ENCODE assay signal across 8 mouse cellular contexts in the genomic region with DNA sequence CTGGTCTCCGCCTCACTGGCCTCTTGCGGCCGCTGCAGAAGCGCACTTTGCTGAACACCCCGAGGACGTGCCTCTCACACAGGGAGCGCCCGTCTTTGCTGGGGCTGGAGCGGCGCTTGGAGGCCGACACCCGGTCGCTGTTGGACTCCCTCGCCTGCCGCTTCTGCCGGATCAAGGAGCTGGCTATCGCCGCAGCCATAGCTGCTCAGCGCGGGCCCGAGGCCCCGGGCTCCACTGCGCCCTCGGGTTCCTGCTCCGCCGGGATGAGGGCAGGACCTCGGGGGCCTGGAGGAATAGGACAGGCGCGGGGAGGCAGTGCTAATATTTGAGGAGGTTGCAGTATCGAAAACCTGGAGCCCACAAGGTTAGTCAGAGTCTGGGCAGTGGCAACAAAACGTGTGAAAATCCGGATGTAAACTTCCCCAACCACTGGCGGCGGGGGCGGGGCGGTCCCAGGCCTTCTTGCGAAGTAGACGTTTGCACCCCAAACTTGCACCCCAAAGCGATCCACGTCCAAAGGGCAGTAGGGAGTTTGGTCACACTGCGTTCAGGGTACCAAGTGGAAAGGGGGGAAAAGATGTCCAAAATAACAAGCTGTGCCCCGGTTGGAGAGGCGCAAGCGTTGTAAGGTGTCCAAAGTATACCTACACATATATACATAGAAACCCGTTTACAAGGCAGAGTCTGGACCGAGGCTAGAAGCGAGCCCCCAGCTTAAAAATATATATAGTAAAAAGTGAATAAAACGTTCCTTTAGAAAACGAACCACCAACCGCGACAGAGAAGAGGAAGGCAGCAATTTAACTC.
DNase-seq lines count a peak whose midpoint lies in the region; ATAC-seq and TF ChIP-seq lines count a peak whose summit lies in the region.

No protein-coding gene starts in this region.

- H3K9ac ChIP-seq in lung, embryonic 15.5 days = peak overlapping the region; percentile 17; the same call in 1 of the 2 replicates
- peak overlapping the region; percentile 82 for H3K9ac ChIP-seq in forebrain, embryonic 16.5 days (replicated peaks; ENCODE audit: low read depth, low read length)
- H3K9ac ChIP-seq in kidney, postnatal 0 days (ENCODE audit: low read depth, low read length) = peak overlapping the region; percentile 62; the same call in 1 of the 2 replicates
- H3K9ac ChIP-seq in stomach, embryonic 15.5 days = no peak overlapping the region

- no peak for DNase-seq in lung, adult 2 months
- peak; percentile 48 for DNase-seq in cerebellum, adult 8-10 months
- DNase-seq in kidney, postnatal 0 days (ENCODE audit: low spot score) = peak; percentile 54
- DNase-seq in midbrain, embryonic 10.5 days (ENCODE audit: low spot score) = peak; percentile 65
- DNase-seq in thymus, postnatal 14 days = no peak

- peaks cover 63% of the 10 kb centered on the region for H3K27me3 ChIP-seq in lung, embryonic 15.5 days
- H3K27me3 ChIP-seq in forebrain, embryonic 16.5 days (replicated peaks; ENCODE audit: control insufficient read depth, insufficient read depth, low read length) = peaks cover 3% of the 10 kb centered on the region; the same call in 1 of the 2 replicates
- peaks cover 11% of the 10 kb centered on the region for H3K27me3 ChIP-seq in kidney, postnatal 0 days (ENCODE audit: insufficient read depth, low read length)
- H3K27me3 ChIP-seq in midbrain, embryonic 10.5 days (ENCODE audit: low read depth, poor library complexity, severe bottlenecking) = peaks cover 66% of the 10 kb centered on the region
- 0 out of 2 replicates have a peak, but pooled peaks cover 16% of the 10 kb centered on the region for H3K27me3 ChIP-seq in stomach, embryonic 15.5 days (replicated peaks)

- no peaks in the 10 kb centered on the region for H3K9me3 ChIP-seq in lung, embryonic 15.5 days
- H3K9me3 ChIP-seq in forebrain, embryonic 16.5 days (ENCODE audit: control insufficient read depth, low read length) = no peaks in the 10 kb centered on the region
- no peaks in the 10 kb centered on the region for H3K9me3 ChIP-seq in kidney, postnatal 0 days (replicated peaks; ENCODE audit: low read length)
- H3K9me3 ChIP-seq in midbrain, embryonic 10.5 days (replicated peaks) = no peaks in the 10 kb centered on the region
- no peaks in the 10 kb centered on the region for H3K9me3 ChIP-seq in stomach, embryonic 15.5 days

- WGBS in lung, embryonic 15.5 days = 1% methylated on average over 51 of the region's 51 CpGs
- 2% methylated on average over 51 of the region's 51 CpGs for WGBS in lung, adult 2 months
- under 1% methylated on average over 51 of the region's 51 CpGs for WGBS in forebrain, embryonic 16.5 days
- under 1% methylated on average over 51 of the region's 51 CpGs for WGBS in kidney, postnatal 0 days
- under 1% methylated on average over 51 of the region's 51 CpGs for WGBS in midbrain, embryonic 10.5 days
- 1% methylated on average over 51 of the region's 51 CpGs for WGBS in stomach, embryonic 15.5 days

- H3K4me1 ChIP-seq in lung, embryonic 15.5 days = 0 out of 2 replicates have a peak, but pooled peaks cover 15% of the 10 kb centered on the region
- H3K4me1 ChIP-seq in lung, adult 2 months (ENCODE audit: control insufficient read depth, insufficient read depth, low read length) = no peaks in the 10 kb centered on the region
- peaks cover 19% of the 10 kb centered on the region for H3K4me1 ChIP-seq in forebrain, embryonic 16.5 days (replicated peaks; ENCODE audit: control insufficient read depth, insufficient read depth, low read length)
- H3K4me1 ChIP-seq in kidney, postnatal 0 days (replicated peaks; ENCODE audit: insufficient read depth, low read length) = no peaks in the 10 kb centered on the region
- H3K4me1 ChIP-seq in midbrain, embryonic 10.5 days = peaks cover 28% of the 10 kb centered on the region
- 0 out of 2 replicates have a peak, but pooled peaks cover 11% of the 10 kb centered on the region for H3K4me1 ChIP-seq in stomach, embryonic 15.5 days

- H3K36me3 ChIP-seq in lung, embryonic 15.5 days = no peaks in the 10 kb centered on the region
- H3K36me3 ChIP-seq in forebrain, embryonic 16.5 days (ENCODE audit: control insufficient read depth, insufficient read depth) = no peaks in the 10 kb centered on the region
- H3K36me3 ChIP-seq in kidney, postnatal 0 days (ENCODE audit: insufficient read depth, low read length) = no peaks in the 10 kb centered on the region
- no peaks in the 10 kb centered on the region for H3K36me3 ChIP-seq in midbrain, embryonic 10.5 days
- H3K36me3 ChIP-seq in stomach, embryonic 15.5 days = no peaks in the 10 kb centered on the region

- H3K4me2 ChIP-seq in lung, embryonic 15.5 days = peak overlapping the region; percentile 99
- peak overlapping the region; percentile 98 for H3K4me2 ChIP-seq in forebrain, embryonic 16.5 days (ENCODE audit: low read length)
- peak overlapping the region; percentile 95 for H3K4me2 ChIP-seq in kidney, postnatal 0 days (ENCODE audit: low read length)
- H3K4me2 ChIP-seq in stomach, embryonic 15.5 days = peak overlapping the region; percentile 98

- no peak for TF ChIP-seq CTCF in lung, adult 2 months (IDR thresholded peaks at IDR 0.05; ENCODE audit: insufficient read depth, low read length)
- TF ChIP-seq CTCF in kidney, postnatal 0 days (IDR thresholded peaks at IDR 0.05; ENCODE audit: low read depth) = no peak

- ATAC-seq in lung, embryonic 15.5 days (ENCODE audit: borderline replicate concordance, extremely low read depth, low FRiP score, low TSS enrichment) = peak; percentile 53
- ATAC-seq in forebrain, embryonic 16.5 days = peak; percentile 49
- peak; percentile 36; the same call in 1 of the 2 replicates for ATAC-seq in kidney, postnatal 0 days (replicated peaks; ENCODE audit: low FRiP score, low read depth)
- peak; percentile 24; the same call in 1 of the 2 replicates for ATAC-seq in stomach, embryonic 15.5 days (ENCODE audit: insufficient read depth, low FRiP score, low read depth)

- TF ChIP-seq POLR2A in lung, adult 2 months (IDR thresholded peaks at IDR 0.05; ENCODE audit: borderline replicate concordance, extremely low read depth, low read depth, low read length) = no peak

- H3K4me3 ChIP-seq in lung, embryonic 15.5 days = peak overlapping the region; percentile 60
- no peak overlapping the region for H3K4me3 ChIP-seq in lung, adult 2 months (replicated peaks; ENCODE audit: extremely low read depth, low read depth, low read length)
- H3K4me3 ChIP-seq in forebrain, embryonic 16.5 days (replicated peaks; ENCODE audit: low read length) = peak overlapping the region; percentile 80
- H3K4me3 ChIP-seq in kidney, postnatal 0 days (replicated peaks; ENCODE audit: low read depth, low read length) = peak overlapping the region; percentile 69
- H3K4me3 ChIP-seq in midbrain, embryonic 10.5 days = peak overlapping the region; percentile 78
- peak overlapping the region; percentile 72 for H3K4me3 ChIP-seq in stomach, embryonic 15.5 days (replicated peaks)

- H3K27ac ChIP-seq in lung, embryonic 15.5 days = no peak overlapping the region
- H3K27ac ChIP-seq in forebrain, embryonic 16.5 days (ENCODE audit: low read length) = peak overlapping the region; percentile 83
- no peak overlapping the region for H3K27ac ChIP-seq in kidney, postnatal 0 days
- H3K27ac ChIP-seq in midbrain, embryonic 10.5 days (replicated peaks) = peak overlapping the region; percentile 83; the same call in 1 of the 2 replicates
- H3K27ac ChIP-seq in stomach, embryonic 15.5 days = no peak overlapping the region

Comparison
In these comparisons a context has a peak if more than half of its experiments do, and no peak if none do; other contexts are left out.
1. H3K27ac ChIP-seq: peak in forebrain, embryonic 16.5 days (single experiment) and midbrain, embryonic 10.5 days (single experiment); none in lung, embryonic 15.5 days (single experiment), kidney, postnatal 0 days (single experiment) and stomach, embryonic 15.5 days (single experiment).
2. DNase-seq: peak in cerebellum, adult 8-10 months (single experiment), kidney, postnatal 0 days (single experiment) and midbrain, embryonic 10.5 days (single experiment); none in lung, adult 2 months (single experiment) and thymus, postnatal 14 days (single experiment).
3. Peak in every context shown above with its lines, with median percentiles within 50 percentile points of each other: ATAC-seq and H3K4me2 ChIP-seq.